Mouse (Mus musculus) activated CD4-positive, CD25-positive, alpha-beta regulatory T cell, adult 4 months (primary cell): ENCODE results near the gene Zbtb33. TPM values are rescaled to one million over a fixed set of nuclear protein-coding genes. Genes with fewer than 3 reads are reported as not detected.
"Not testable (repeated sequence)": the region's sequence is repeated elsewhere in the genome, so short reads cannot be mapped to it uniquely, and the experiment has no call there.

Experiments used
- ATAC-seq: one replicate; pipeline ENCODE4 v1.8.0; 2017
- polyA plus RNA-seq, 2 experiments: library from polyadenylated mRNA; unstranded; fragments of 100-300 nt; shearing (Covaris generic); gene quantifications; one replicate each; pipeline ENCODE4 v1.2.1; 2017

Gene Zbtb33
- 1 to 10 TPM; 1.1 to 1.7 TPM for polyA plus RNA-seq

DNA sequence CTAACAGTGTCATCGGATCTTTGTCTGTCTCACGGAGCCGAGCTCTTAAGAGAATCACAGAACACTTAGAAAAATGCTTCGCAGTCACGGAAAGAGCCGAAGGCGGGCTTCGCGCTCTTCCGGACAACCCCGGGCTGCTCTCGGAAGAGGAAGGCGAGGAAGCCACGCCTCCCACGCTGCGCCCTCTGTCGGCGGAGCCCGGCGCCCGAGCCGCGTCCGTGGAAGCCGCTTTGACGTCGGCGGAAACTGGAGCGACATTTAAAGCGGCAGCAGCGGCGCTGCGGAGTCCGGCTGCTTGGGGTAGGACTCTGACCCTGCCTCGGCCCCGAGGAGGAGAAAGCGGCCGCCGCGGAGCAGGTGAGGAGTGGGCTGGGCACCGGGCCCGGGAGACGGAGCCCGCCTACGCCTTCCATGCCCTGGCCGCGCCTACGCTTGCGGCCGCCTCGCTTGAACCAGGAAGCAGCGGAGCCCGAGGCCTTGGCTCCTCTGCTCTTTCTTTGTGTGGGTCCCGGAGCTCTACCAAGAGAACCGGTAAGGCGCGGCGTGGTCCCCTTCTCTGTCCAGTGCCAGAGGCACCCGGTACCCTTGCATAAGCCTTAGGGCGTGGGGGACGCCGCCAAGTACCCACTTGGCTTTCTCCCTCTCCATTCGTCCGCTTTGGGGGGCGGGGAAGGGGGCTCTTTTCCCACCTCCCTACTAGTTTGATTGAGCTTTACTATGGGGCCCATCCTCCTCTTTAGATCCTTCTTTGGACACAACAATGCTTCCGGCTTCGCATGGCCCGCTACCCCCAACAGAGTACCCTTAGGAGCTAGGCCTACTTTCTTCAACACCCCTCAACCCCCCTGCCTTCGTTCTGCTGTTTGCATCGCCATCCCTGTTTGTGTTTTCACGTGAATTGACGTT lies at the start of gene Zbtb33:
Gene Zbtb33 (plus strand): TSS at position 242 of the 906 bp plus-strand sequence.
- peak; percentile 95 for ATAC-seq

DNA sequence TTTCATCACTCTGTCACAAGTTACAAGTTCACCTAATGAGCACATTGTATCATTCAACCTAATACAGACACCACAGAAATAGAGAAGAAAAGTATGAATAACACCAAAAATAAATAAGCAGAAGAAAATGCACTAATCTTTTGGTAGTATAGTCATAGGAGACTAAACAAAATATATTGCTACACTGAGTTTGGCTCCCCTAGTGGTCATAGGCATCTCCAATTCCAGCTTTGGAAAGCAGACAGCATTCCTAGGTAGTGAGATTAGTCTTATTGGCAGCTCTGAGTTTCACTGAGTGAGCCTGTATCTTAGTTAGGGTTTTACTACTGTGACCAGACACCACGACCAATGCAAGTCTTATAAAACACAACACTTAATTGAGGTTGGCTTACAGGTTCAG lies 30.5 kb upstream of the Zbtb33 start:
- no peak for ATAC-seq

DNA sequence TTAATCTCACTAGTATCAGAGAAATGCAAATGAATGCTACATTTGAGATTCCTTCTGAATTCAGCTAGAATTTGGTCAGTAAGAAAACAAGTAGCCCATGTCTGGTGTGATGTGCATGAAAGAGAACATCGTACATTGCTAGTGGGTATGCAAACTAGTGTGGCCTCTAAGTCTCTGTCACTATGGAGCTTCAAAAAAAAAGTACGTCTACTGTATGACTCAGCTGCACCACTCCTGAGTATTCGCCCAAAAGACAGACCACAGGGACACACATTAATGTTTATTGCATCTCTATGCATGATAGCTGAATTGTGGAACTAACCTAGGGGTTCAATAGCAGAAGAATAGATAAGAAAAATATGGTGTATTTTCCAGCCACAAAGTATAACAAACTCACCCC lies 24.3 kb upstream of the Zbtb33 start:
- no peak for ATAC-seq

GRCm38 (mm10) chrX:38166064-38166463 lies 23.5 kb upstream of the Zbtb33 start:
- no peak for ATAC-seq

- ATAC-seq = no peak
These were observed 23.0 kb upstream of the Zbtb33 start for GRCm38 (mm10) chrX:38166592-38166991.

- not testable (repeated sequence) for ATAC-seq
These were observed 9.7 kb upstream of the Zbtb33 start for GRCm38 (mm10) chrX:38179891-38180310.

- peak; percentile 52 for ATAC-seq
These were observed 8.7 kb upstream of the Zbtb33 start for GRCm38 (mm10) chrX:38180656-38181607.

- ATAC-seq = peak; percentile 55
These were observed 7.9 kb upstream of the Zbtb33 start for GRCm38 (mm10) chrX:38181608-38182258.

DNA sequence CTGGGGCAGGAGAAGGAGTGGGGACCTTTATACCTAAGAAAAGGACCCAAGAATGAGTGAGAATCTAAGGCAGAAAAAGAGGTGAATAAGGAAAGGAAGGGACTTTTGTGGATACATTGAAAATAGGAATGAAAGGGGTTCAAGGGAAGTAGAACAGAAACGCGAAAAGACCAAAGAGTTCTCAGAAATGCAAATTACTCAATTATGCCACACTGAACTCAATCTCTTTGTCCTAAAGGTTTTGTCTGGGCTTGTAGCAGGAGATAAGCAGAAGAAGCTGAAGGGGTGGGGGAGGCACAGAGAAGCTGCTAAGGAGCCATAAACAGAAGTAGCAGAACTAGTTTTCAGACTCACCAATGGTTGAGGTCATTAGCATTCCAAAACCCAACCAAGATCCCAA lies 4.1 kb upstream of the Zbtb33 start:
- no peak for ATAC-seq

DNA sequence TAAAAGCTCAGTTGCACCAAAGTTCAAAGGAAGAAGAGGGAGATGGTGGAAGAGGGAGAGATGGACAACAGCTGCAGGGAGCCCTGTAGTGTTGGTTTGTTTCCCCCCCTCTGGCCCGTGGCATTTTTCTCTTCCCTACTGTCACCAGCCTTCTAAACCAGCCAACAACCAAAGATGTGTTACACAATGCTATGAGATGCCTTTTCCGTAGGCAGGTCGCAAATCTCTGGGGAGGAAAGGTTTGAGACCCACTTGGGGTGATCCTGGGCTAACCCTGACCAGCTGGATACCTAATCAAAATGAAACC lies 818 bp downstream of the Zbtb33 start:
- ATAC-seq = no peak

GRCm38 (mm10) chrX:38201816-38202215 lies 12.2 kb downstream of the Zbtb33 start:
- ATAC-seq = no peak

DNA sequence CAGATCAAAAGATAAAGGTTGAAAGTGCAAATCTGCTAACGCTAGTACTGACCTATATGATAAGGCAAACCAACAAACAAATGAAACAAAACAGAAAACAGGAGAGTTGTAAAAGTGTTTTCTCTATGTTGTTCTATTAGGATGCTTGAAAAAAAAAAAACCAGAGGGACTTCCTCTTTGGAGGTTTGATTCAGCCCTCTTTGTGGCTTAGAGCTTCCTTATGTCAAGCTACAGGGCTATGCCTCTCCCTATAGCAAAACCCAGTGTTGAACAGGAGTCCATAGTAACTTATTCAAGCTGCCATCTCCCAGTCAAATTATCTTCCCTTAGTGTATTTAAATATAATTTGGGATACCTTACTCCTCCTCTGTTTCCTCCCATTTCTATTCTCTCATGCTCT lies 17.8 kb downstream of the Zbtb33 start:
- no peak for ATAC-seq

GRCm38 (mm10) chrX:38216986-38217675 lies 27.5 kb downstream of the Zbtb33 start:
- ATAC-seq = no peak

- ATAC-seq = no peak
These were observed 28.0 kb downstream of the Zbtb33 start for GRCm38 (mm10) chrX:38217676-38217991.

DNA sequence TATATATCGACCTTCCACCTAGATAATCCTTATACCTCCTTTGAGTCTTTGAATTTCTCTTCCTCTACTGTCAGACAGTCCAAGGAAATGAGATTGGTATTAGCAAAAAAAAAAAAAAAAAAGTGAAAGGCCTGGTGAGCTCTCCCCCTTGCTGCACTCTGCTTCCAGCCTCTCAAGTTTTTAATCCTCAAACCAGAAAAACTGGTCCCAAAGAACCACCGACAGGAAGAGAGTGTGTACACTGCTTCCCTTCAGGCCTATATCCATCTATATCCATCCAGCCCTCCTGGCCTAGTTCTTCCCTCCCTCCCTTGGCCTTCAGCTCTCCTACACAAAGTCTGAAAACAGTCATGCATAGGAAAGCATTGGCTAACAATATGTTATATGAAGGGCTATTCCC lies 33.2 kb downstream of the Zbtb33 start:
- ATAC-seq = no peak

DNA sequence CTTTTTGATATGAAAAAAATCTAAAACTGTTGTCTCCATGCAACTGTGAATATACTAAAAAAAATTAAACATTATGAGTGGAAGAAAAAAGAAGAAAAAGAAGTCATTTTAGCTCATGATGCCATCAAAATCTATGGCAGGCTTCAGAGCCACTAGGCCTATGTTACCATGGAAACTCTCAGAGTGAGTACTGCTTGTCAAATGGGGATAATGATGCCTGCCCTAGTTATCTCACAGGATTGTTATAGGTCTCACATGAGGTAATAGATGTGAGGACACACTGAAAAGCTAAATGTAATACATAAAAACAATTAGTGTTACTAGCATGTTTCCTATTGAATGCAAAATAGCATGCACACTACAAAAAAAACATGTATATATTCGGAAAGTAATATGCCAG lies 40.3 kb downstream of the Zbtb33 start:
- ATAC-seq = no peak

- no peak for ATAC-seq
These were observed 48.1 kb downstream of the Zbtb33 start for GRCm38 (mm10) chrX:38237731-38238130.

Other genes starting within 250 kb of the Zbtb33 start
- under 1 TPM in 1 of 2 experiments, not detected in 1; 0.36 TPM for gene Btg1-ps1, start 171.0 kb upstream of the Zbtb33 start, polyA plus RNA-seq
- not detected for gene Btg1-ps2, start 146.7 kb upstream of the Zbtb33 start, polyA plus RNA-seq
- gene Rhox10, start 123.3 kb upstream of the Zbtb33 start, polyA plus RNA-seq = not detected
- not detected for gene Rhox11, start 104.7 kb upstream of the Zbtb33 start, polyA plus RNA-seq
- not detected for gene Rhox12, start 78.9 kb upstream of the Zbtb33 start, polyA plus RNA-seq
- gene Rhox13, start 68.6 kb upstream of the Zbtb33 start, polyA plus RNA-seq = not detected
- 1 to 10 TPM; 3.7 to 5.0 TPM for gene Tmem255a, start 62.6 kb downstream of the Zbtb33 start, polyA plus RNA-seq
- not detected for gene Atp1b4, start 126.4 kb downstream of the Zbtb33 start, polyA plus RNA-seq